Mouse (Mus musculus): Measurements from ENCODE around the gene Cops9.

The Cops9 gene

GRCm38 (mm10) chr1:92646601-92647000 is 4.8 kb upstream of the Cops9 start:
- DNase-seq (ENCODE audit: low read depth) = no peak

DNA sequence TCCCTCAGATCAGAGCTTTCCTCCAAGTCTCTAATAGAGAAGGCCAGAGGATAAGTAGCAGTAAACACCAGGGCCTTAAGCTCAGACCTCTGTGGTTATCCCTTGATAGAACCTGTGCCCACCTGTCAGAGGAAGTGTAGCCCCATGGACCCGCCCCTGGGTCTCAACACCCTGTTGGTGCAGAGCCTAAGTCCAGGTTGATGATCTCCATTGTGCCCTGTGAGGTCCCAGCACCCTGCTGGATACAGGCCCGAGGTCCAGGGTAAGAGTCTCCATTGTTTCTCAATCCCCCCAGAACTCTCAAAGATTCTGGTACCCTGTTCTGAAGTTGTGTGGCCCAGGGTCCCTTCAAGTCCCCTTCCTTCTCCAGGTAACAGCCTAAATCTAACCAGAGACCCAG is 4.3 kb upstream of the Cops9 start:
- DNase-seq (ENCODE audit: low read depth) = no peak

GRCm38 (mm10) chr1:92644916-92645315 is 3.1 kb upstream of the Cops9 start:
- DNase-seq (ENCODE audit: low read depth) = no peak

- no peak for DNase-seq (ENCODE audit: low read depth)
These were observed 1.9 kb upstream of the Cops9 start for GRCm38 (mm10) chr1:92643691-92644090.

DNA sequence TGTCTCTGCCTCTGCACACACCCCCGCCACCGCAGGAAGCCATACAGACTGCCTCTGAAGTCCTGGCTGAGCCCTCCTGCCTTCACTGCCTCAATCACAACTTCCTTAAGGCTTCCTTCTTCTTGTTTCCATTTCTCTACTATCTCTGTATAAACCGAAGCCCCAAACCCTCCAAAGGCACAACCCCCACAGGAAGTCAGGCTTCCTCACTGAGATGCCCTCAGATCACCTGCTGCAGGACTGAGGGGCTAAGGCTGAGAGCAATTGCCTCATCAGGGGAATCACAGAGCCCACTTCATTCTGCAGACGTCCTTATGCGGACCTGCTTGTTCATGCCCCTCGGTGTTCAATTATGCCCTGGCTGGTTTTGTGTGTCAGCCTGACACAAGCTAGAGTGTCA is 1.4 kb downstream of the Cops9 start:
- no peak for DNase-seq (ENCODE audit: low read depth)

GRCm38 (mm10) chr1:92638736-92639135 is 3.0 kb downstream of the Cops9 start:
- no peak for DNase-seq (ENCODE audit: low read depth)

GRCm38 (mm10) chr1:92638181-92638580 is 3.6 kb downstream of the Cops9 start:
- no peak for DNase-seq (ENCODE audit: low read depth)

DNA sequence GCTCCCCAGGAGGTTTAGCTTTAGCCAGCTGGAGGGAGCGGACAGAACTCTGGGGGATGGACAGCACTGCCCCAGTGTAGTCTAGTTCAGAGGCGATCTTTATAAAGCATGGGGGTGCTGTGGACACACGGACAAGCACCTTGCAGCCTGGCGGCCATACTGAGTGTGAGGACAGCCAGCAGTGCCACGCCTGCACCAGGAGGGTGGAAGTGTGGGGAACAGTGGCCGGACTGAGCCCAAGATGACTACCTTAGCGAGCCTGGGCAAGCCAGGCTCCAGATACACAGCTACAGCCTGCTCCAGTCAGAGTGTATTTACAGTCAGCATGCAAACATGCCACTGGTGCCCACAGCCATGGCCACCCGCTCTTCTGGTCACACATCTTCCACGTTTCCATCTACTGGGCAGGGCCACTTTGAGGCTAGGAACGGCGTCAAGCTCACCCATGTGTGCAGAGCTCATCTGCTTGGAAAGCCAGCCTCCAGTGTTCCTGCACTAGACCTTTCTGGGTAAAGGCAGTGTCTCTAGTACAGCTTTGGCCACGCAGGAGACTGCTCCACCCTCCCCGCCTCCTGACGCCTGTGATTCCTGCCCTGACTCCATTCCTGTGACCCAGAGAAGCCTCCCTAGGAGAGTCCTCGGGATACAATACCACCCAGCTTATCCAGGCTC is 4.1 kb downstream of the Cops9 start:
- DNase-seq (ENCODE audit: low read depth) = no peak

- no peak for DNase-seq (ENCODE audit: low read depth)
These were observed 5.1 kb downstream of the Cops9 start for GRCm38 (mm10) chr1:92636676-92637075.

DNA sequence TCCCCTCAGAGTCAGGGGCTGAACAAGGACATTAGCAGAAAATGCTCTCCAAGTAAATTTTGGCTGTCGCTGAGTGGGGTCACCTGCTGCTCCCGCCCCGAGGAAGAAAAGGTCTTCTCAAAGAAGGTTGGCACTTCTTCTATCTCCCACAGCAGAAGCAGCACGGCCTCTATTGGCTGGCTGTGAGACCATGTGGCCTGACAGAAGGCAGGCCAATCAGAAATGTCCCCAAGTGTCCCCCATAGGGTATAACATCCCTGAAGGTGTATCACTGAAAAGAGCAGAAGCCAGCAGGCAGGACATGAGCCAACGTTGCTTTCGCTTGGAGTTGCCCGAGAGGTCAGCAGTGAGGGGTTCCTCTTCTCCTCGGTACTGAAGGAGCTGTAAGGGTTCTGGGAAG is 5.8 kb downstream of the Cops9 start:
- DNase-seq (ENCODE audit: low read depth) = no peak

DNA sequence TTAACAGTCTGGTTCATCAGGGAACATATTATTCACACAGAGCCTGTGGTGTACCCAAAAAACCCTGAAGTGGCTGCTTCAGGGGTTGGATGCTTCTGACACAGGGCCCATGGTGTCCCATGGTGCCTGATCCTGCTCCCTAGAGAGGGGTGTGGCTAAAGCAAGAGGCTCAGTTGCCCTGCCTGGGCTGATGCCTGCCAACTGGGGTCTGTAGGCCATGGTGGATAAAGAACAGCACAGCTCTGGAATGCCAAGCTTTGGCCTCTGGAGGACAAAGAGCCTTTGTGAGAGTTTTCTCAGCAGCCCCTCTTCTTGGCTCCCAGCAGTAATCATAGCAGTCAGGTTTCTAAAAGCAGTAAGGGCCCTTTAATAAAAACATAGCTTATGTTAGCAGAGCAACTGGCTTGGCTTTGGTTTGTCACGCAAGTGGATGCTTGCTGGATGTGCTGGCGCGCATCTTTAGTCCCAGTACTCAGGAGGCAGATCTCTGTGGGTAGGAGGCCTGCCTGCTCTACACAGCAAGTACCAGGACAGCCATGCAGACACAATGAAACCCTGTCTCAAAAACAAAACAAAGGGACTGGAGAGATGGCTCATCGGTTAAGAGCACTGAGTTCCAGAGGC is 6.7 kb downstream of the Cops9 start:
- no peak for DNase-seq (ENCODE audit: low read depth)

DNA sequence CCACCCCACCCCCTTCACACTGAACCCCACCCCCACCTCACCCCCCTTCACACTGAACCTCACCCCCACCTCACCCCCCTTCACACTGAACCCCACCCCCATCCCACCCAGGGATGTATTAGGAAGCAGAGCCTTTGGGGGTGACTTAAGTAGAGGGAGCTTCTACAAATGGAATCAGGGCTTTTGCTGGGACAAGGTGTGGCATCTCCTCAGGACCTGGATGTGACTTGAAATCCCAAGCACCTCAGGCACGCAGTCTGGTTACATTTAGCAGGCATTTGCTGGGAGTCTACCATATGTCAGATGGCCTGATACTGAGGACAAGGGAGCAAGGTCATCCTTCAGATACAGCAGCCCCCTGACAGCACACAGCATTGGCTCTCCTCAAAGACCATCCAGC is 7.2 kb downstream of the Cops9 start:
- no peak for DNase-seq (ENCODE audit: low read depth)

GRCm38 (mm10) chr1:92633726-92634125 is 8.1 kb downstream of the Cops9 start:
- no peak for DNase-seq (ENCODE audit: low read depth)

DNA sequence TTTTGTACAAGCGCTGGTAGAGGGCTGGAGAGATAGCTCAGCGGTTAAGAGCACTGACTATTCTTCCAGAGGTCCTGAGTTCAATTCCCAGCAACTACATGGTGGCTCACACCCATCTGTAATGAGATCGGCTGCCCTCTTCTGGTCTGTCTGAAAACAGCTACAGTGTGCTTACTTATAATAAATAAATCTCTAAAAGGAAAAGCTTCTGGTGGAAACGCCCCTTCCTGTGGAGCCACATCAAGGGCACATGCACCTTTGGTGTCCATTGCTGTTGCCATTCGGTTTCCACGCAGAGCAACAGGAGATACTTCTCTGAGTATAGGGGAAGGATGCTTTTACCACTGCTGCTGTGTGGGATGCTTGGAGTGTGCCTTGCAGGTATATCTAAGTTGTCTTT is 8.8 kb downstream of the Cops9 start:
- no peak for DNase-seq (ENCODE audit: low read depth)

- no peak for DNase-seq (ENCODE audit: low read depth)
These were observed 9.6 kb downstream of the Cops9 start for GRCm38 (mm10) chr1:92632196-92632595.

- no peak for DNase-seq (ENCODE audit: low read depth)
These were observed 13.6 kb downstream of the Cops9 start for GRCm38 (mm10) chr1:92628227-92628626.

DNA sequence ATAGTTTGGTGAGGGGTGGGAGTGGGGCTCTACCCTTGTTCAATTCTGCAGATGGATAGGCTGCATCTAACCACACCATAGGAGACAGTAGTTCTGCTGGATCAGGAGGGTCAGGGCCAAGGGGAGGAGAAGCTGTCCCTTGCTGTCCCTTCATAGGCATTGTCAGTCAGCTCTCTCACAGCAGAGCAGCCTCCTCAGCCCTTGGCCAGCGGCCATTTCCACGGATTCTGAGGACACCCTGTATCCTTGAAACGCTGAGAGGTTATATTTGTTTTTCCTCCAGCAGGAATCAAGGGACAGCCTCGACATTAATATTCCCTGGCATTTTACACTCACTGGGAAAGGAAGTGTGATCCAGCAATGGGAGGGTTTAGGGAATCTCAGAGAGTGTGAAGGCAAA is 23.4 kb downstream of the Cops9 start:
- no peak for DNase-seq (ENCODE audit: low read depth)

GRCm38 (mm10) chr1:92617488-92617887 is 24.3 kb downstream of the Cops9 start, which contains the start of gene Olfr12:
Gene Olfr12 (plus strand): TSS chr1:92617788.
- DNase-seq (ENCODE audit: low read depth) = no peak

GRCm38 (mm10) chr1:92616046-92616445 is 25.7 kb downstream of the Cops9 start:
- DNase-seq (ENCODE audit: low read depth) = no peak

DNA sequence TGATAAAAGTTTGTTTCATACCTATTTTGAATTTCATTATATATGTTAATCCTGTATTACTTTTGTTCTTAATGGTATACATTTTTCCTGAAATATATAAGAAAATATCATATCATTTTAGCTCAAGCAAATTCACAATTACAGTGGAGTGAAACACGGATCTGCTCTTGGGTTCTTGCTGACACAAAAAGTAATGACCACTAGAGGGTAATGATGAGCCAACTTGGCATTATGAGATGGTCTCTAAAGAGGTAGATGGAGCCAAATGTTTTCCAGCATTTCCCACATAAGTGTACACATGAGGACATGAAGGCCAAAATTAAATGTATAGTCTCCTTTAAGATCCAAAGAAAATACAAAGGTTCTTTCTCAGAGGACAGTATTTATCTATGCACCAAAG is 27.3 kb downstream of the Cops9 start:
- peak; percentile 6 for DNase-seq (ENCODE audit: low read depth)

DNA sequence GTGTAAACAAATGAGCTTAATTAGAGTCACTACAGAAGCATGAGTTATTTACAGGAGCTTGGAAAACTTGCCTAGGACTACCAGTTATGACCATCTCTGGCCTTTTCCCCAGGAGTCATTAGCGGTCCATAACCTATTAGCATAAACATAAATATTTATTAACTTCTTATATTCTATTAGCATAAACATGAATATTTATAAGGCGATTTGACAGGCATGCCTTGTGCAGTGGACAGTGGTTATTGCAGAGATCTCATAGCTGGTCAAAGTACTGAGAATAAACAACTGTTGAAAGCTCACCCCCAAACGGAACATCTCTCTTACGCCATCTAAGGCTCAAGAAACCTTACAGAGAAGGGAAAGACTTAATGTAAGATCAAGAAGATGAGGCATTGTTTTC is 28.6 kb downstream of the Cops9 start:
- DNase-seq (ENCODE audit: low read depth) = no peak

DNA sequence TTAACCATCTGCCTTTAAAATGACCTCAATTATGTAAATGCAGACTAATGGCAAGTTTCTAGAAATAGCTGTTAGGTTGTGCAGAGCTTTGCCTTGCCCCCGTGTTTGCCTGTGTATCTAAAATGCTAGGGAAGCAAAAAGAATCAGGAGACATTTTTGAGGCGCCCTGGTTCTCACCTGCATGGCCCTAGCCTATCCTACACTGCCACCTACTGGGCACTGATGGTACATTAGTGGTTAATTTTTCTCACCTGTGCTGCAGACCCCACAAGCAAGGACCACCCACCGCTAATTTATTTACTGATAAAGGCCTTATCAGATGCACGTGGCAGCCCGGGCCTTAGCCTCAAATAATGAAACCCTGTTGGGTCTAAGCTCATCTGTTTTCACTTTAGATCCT is 30.8 kb downstream of the Cops9 start:
- DNase-seq (ENCODE audit: low read depth) = peak; percentile 24

DNA sequence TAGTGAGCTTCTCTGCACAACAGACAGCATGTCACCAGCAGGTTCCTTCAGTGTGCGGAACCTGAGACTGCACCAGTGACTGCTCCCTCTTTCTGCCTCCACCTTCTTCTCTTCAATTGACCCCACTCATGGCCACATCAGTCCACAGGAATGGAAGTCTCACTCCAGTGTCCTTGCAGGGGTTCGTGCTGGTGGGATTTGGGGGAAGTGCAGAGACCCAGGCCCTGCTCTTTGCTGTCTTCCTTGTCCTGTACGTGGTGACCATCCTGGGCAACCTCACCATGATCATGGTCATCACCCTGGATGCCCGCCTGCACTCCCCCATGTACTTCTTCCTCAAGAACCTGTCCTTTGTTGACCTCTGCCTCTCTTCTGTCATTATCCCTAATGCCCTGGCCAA is 34.1 kb downstream of the Cops9 start:
- no peak for DNase-seq (ENCODE audit: low read depth)

GRCm38 (mm10) chr1:92605482-92605881 is 36.3 kb downstream of the Cops9 start, which contains the start of gene Olfr1410:
Gene Olfr1410 (plus strand): TSS chr1:92605782.
- no peak for DNase-seq (ENCODE audit: low read depth)
